Mouse (Mus musculus) lung, embryonic 15.5 days (tissue): ENCODE measurements around the gene Stx4a. TPM values are rescaled to one million over a fixed set of nuclear protein-coding genes. Genes with fewer than 3 reads are reported as not detected.
"Not testable (repeated sequence)": the region's sequence is repeated elsewhere in the genome, so short reads cannot be mapped to it uniquely, and the experiment has no call there.

Experiments used
- ATAC-seq: fragments of 200-750 bp; cut with Nextera tagmentation; 2 replicates; pipeline ENCODE4 v1.8.0; 2017; ENCODE audit warnings: moderate number of reproducible peaks, borderline replicate concordance; ENCODE audit not compliant: low FRiP score, low TSS enrichment; ENCODE audit errors: extremely low read depth
- H3K27ac ChIP-seq: fragments of 300-500 bp; sonication (generic); 2 replicates; pipeline ENCODE4 v1.5.1; 2015; ENCODE audit warnings: moderate library complexity, mild to moderate bottlenecking, inconsistent platforms
- H3K27me3 ChIP-seq: fragments of 300-500 bp; sonication (generic); 2 replicates; pipeline ENCODE4 v1.6.1; 2015; ENCODE audit warnings: inconsistent platforms
- H3K36me3 ChIP-seq: fragments of 300-500 bp; sonication (generic); 2 replicates; pipeline ENCODE4 v1.6.1; 2015; ENCODE audit warnings: inconsistent platforms
- H3K4me1 ChIP-seq: fragments of 300-500 bp; sonication (generic); 2 replicates; pipeline ENCODE4 v1.6.1; 2015; ENCODE audit warnings: inconsistent platforms
- H3K4me2 ChIP-seq: fragments of 300-500 bp; sonication (generic); 2 replicates; pipeline ENCODE4 v1.6.1; 2015; ENCODE audit warnings: inconsistent platforms, mild to moderate bottlenecking, moderate library complexity
- H3K4me3 ChIP-seq: fragments of 300-500 bp; sonication (generic); 2 replicates; pipeline ENCODE4 v1.5.1; 2015; ENCODE audit warnings: mild to moderate bottlenecking, inconsistent platforms
- H3K9ac ChIP-seq: fragments of 300-500 bp; sonication (generic); 2 replicates; pipeline ENCODE4 v1.6.1; 2015; ENCODE audit warnings: inconsistent platforms
- H3K9me3 ChIP-seq: fragments of 300-500 bp; sonication (generic); 2 replicates; pipeline ENCODE4 v1.6.1; 2016; ENCODE audit warnings: inconsistent platforms
- WGBS: fragments of 180-500 bp; shearing (Covaris S2); methylation state at CpG from one replicate; pipeline ENCODE4 v1.1.7; 2015; 5-methylcytosine and 5-hydroxymethylcytosine counted together
- polyA plus RNA-seq: library from polyadenylated mRNA; unstranded; fragments of >200 nt; fragmentation: Nextera tagmentation; extraction: Ambion mirVana; gene quantifications from 2 replicates; pipeline ENCODE4 v1.2.1, GENCODE M21; 2015

Gene Stx4a
- polyA plus RNA-seq: 42.1 and 43.2 TPM in 2 replicates

- H3K4me3 ChIP-seq: peak within 1 kb of the TSS; percentile 49
- peak within 1 kb of the TSS; percentile 43; the same call in 1 of the 2 replicates for H3K9ac ChIP-seq
- 4% methylated on average over 35 of the region's 38 CpGs for WGBS
- 0 out of 2 replicates have a peak, but pooled peaks cover 7% of the 10 kb centered on the region for H3K4me1 ChIP-seq
- H3K9me3 ChIP-seq: no peaks in the 10 kb centered on the region
- no peak within 1 kb of the TSS for H3K27ac ChIP-seq
- peak within 1 kb of the TSS; percentile 89 for H3K4me2 ChIP-seq
- H3K36me3 ChIP-seq: no peaks in the 10 kb centered on the region
- ATAC-seq: peak; percentile 50; the same call in 1 of the 2 replicates
- H3K27me3 ChIP-seq: no peaks in the 10 kb centered on the region
These were observed at the start of gene Stx4a, which contains the start of gene Stx1b for GRCm38 (mm10) chr7:127824176-127824871. Gene Stx4a, plus strand, starts transcription at chr7:127824294. Gene Stx1b, minus strand, starts transcription at chr7:127824549.

- Histone ChIP-seq H3K27ac (peak overlapping the region; percentile 99; the same call in 1 of the 2 replicates), H3K4me3 (peak overlapping the region; percentile 93), H3K36me3 (peaks cover 18% of the 10 kb centered on the region), H3K4me1 (peaks cover 21% of the 10 kb centered on the region), H3K9ac (peak overlapping the region; percentile 90), H3K4me2 (peak overlapping the region; percentile 74)
- H3K27me3 ChIP-seq, H3K9me3 ChIP-seq, ATAC-seq: not testable (repeated sequence)
- WGBS: 68% methylated on average over 7 of the region's 7 CpGs
These were observed 48.3 kb upstream of the Stx4a start for GRCm38 (mm10) chr7:127775837-127776236.

- H3K4me1 ChIP-seq: peaks cover 15% of the 10 kb centered on the region
- peak; percentile 54 for ATAC-seq
- H3K27me3 ChIP-seq: no peaks in the 10 kb centered on the region
- H3K27ac ChIP-seq: peak within 1 kb of the TSS; percentile 99
- WGBS: 0% methylated on average over 23 of the region's 23 CpGs
- H3K36me3 ChIP-seq: peaks cover 24% of the 10 kb centered on the region
- H3K9me3 ChIP-seq: no peaks in the 10 kb centered on the region
- peak within 1 kb of the TSS; percentile 90 for H3K9ac ChIP-seq
- H3K4me2 ChIP-seq: peak within 1 kb of the TSS; percentile 74
- H3K4me3 ChIP-seq: peak within 1 kb of the TSS; percentile 93
These were observed 47.7 kb upstream of the Stx4a start, which contains the start of gene Setd1a for GRCm38 (mm10) chr7:127776426-127776825. Gene Setd1a, plus strand, starts transcription at chr7:127776670.

GRCm38 (mm10) chr7:127776878-127777473 is 47.1 kb upstream of the Stx4a start:
- peaks cover 29% of the 10 kb centered on the region for H3K36me3 ChIP-seq
- ATAC-seq: peak; percentile 92
- peak overlapping the region; percentile 99 for H3K27ac ChIP-seq
- H3K4me2 ChIP-seq: peak overlapping the region; percentile 74
- H3K9me3 ChIP-seq: no peaks in the 10 kb centered on the region
- H3K9ac ChIP-seq: peak overlapping the region; percentile 90
- WGBS: under 1% methylated on average over 70 of the region's 70 CpGs
- peaks cover 14% of the 10 kb centered on the region for H3K4me1 ChIP-seq
- H3K4me3 ChIP-seq: peak overlapping the region; percentile 93
- no peaks in the 10 kb centered on the region for H3K27me3 ChIP-seq

- 1% methylated on average over 52 of the region's 66 CpGs for WGBS
- peak; percentile 61 for ATAC-seq
- peak overlapping the region; percentile 99 for H3K27ac ChIP-seq
- peak overlapping the region; percentile 74 for H3K4me2 ChIP-seq
- peaks cover 36% of the 10 kb centered on the region for H3K36me3 ChIP-seq
- peak overlapping the region; percentile 90 for H3K9ac ChIP-seq
- peaks cover 14% of the 10 kb centered on the region for H3K4me1 ChIP-seq
- H3K27me3 ChIP-seq: no peaks in the 10 kb centered on the region
- peak overlapping the region; percentile 93 for H3K4me3 ChIP-seq
- H3K9me3 ChIP-seq: no peaks in the 10 kb centered on the region
These were observed 46.4 kb upstream of the Stx4a start for GRCm38 (mm10) chr7:127777474-127778266.

GRCm38 (mm10) chr7:127778350-127778749 is 45.7 kb upstream of the Stx4a start:
- Histone ChIP-seq H3K4me3 (peak overlapping the region; percentile 93), H3K4me2 (peak overlapping the region; percentile 74), H3K4me1 (peaks cover 14% of the 10 kb centered on the region), H3K27me3 (no peaks in the 10 kb centered on the region), H3K27ac (peak overlapping the region; percentile 15; the same call in 1 of the 2 replicates), H3K9me3 (no peaks in the 10 kb centered on the region), H3K36me3 (peaks cover 40% of the 10 kb centered on the region), H3K9ac (peak overlapping the region; percentile 90)
- 71% methylated on average over 4 of the region's 4 CpGs for WGBS
- ATAC-seq: no peak

GRCm38 (mm10) chr7:127785308-127785707 is 38.8 kb upstream of the Stx4a start, which contains the start of gene Gm49388:
Gene Gm49388, plus strand, starts transcription at chr7:127785608.
- WGBS: 92% methylated on average over 7 of the region's 7 CpGs
- H3K4me1 ChIP-seq: no peaks in the 10 kb centered on the region

GRCm38 (mm10) chr7:127797076-127797845 is 26.8 kb upstream of the Stx4a start:
- H3K27ac ChIP-seq: no peak overlapping the region
- no peak overlapping the region for H3K4me2 ChIP-seq
- WGBS: 86% methylated on average over 23 of the region's 23 CpGs
- no peak overlapping the region for H3K9ac ChIP-seq
- H3K36me3 ChIP-seq: peaks cover 76% of the 10 kb centered on the region
- H3K4me3 ChIP-seq: no peak overlapping the region
- ATAC-seq: no peak
- H3K27me3 ChIP-seq: no peaks in the 10 kb centered on the region
- peaks cover 12% of the 10 kb centered on the region for H3K4me1 ChIP-seq
- no peaks in the 10 kb centered on the region for H3K9me3 ChIP-seq

More at GRCm38 (mm10) chr7:127785308-127785707, 38.8 kb upstream of the Stx4a start, which contains the start of gene Gm49388:
- Histone ChIP-seq H3K27me3 (no peaks in the 10 kb centered on the region), H3K27ac (no peak within 1 kb of the TSS), H3K36me3 (peaks cover 93% of the 10 kb centered on the region), H3K4me3 (no peak within 1 kb of the TSS), H3K9ac (no peak within 1 kb of the TSS), H3K9me3 (no peaks in the 10 kb centered on the region), H3K4me2 (no peak within 1 kb of the TSS)
- no peak for ATAC-seq

- Histone ChIP-seq H3K9ac (no peak overlapping the region), H3K4me1 (peaks cover 12% of the 10 kb centered on the region), H3K27ac (no peak overlapping the region), H3K27me3 (no peaks in the 10 kb centered on the region), H3K9me3 (no peaks in the 10 kb centered on the region), H3K36me3 (peaks cover 63% of the 10 kb centered on the region), H3K4me2 (no peak overlapping the region), H3K4me3 (no peak overlapping the region)
- no peak for ATAC-seq
- 86% methylated on average over 4 of the region's 4 CpGs for WGBS
These were observed 25.5 kb upstream of the Stx4a start for GRCm38 (mm10) chr7:127798591-127798990.

- 88% methylated on average over 13 of the region's 13 CpGs for WGBS
- ATAC-seq: no peak
- no peak overlapping the region for H3K4me2 ChIP-seq
- no peaks in the 10 kb centered on the region for H3K9me3 ChIP-seq
- H3K27ac ChIP-seq: no peak overlapping the region
- peaks cover 12% of the 10 kb centered on the region for H3K4me1 ChIP-seq
- H3K27me3 ChIP-seq: no peaks in the 10 kb centered on the region
- no peak overlapping the region for H3K9ac ChIP-seq
- no peak overlapping the region for H3K4me3 ChIP-seq
- H3K36me3 ChIP-seq: peaks cover 56% of the 10 kb centered on the region
These were observed 24.9 kb upstream of the Stx4a start for GRCm38 (mm10) chr7:127799211-127799610.

- H3K36me3 ChIP-seq: peaks cover 53% of the 10 kb centered on the region
- no peak for ATAC-seq
- H3K9ac ChIP-seq: no peak overlapping the region
- H3K4me3 ChIP-seq: no peak overlapping the region
- no peaks in the 10 kb centered on the region for H3K27me3 ChIP-seq
- no peak overlapping the region for H3K4me2 ChIP-seq
- no peak overlapping the region for H3K27ac ChIP-seq
- 95% methylated on average over 1 of the region's 1 CpGs for WGBS
- H3K4me1 ChIP-seq: peaks cover 12% of the 10 kb centered on the region
- no peaks in the 10 kb centered on the region for H3K9me3 ChIP-seq
These were observed 24.4 kb upstream of the Stx4a start for GRCm38 (mm10) chr7:127799738-127800137.
